Mouse (Mus musculus) liver, postnatal 0 days (tissue): ENCODE measurements around the gene Gm20431.

Experiments used
- CTCF ChIP-seq: sonication (generic); IDR thresholded peaks from 2 replicates; pipeline ENCODE4 v1.5.1; 2016; ENCODE audit warnings: antibody characterized with exemption, low read depth
- EP300 ChIP-seq: IDR thresholded peaks from 2 replicates; pipeline ENCODE4 v1.6.1; 2016; ENCODE audit warnings: antibody characterized with exemption, low read depth, mild to moderate bottlenecking

DNA sequence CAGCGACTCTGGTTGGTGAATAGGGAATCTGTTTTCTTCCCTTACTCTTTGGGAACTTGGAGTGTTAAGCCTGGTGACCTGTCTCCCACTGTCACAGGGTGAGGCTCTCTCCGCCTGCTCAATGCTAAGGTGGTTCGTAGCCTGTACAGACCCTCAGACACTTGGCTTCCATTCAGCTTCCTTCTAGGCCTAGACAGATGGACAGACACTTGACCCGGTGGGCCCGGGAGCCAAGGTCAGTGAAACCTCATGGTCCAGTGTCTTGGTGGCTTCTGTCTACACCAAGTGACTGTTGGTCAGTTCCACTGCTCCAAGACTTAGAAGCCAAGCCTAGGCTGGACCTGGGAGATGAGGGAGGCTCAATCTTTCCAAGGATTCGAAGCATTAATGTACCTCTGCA lies 30.1 kb upstream of the Gm20431 start:
- TF ChIP-seq CTCF (no peak), EP300 (no peak)
